Mouse (Mus musculus) kidney, adult 2 months (tissue): ENCODE results near the gene Gfi1b. TPM values are rescaled to one million over a fixed set of nuclear protein-coding genes. Genes with fewer than 3 reads are reported as not detected.

ENCODE experiments used
- DNase-seq: peaks from one replicate; pipeline ENCODE4 v3.0.0; 2021
- H3K27ac ChIP-seq: fragments of 200-500 bp; 2 replicates; pipeline ENCODE4 v1.5.1; 2012; ENCODE audit warnings: low read depth, low read length, control low read depth, inconsistent platforms; ENCODE audit not compliant: insufficient read depth
- H3K27me3 ChIP-seq: fragments of 200-500 bp; replicated peaks from 2 replicates; pipeline ENCODE4 v1.6.1; 2012; ENCODE audit warnings: mild to moderate bottlenecking, moderate library complexity, low read length, inconsistent platforms; ENCODE audit not compliant: control insufficient read depth, insufficient read depth
- H3K36me3 ChIP-seq: fragments of 200-500 bp; 2 replicates; pipeline ENCODE4 v1.6.1; 2012; ENCODE audit warnings: mild to moderate bottlenecking, moderate library complexity, low read length, inconsistent platforms; ENCODE audit not compliant: control insufficient read depth, insufficient read depth
- H3K4me1 ChIP-seq: fragments of 200-500 bp; 2 replicates; pipeline ENCODE4 v1.6.1; 2011; ENCODE audit warnings: low read length; ENCODE audit not compliant: control insufficient read depth, insufficient read depth
- H3K4me3 ChIP-seq: fragments of 200-500 bp; 2 replicates; pipeline ENCODE4 v1.5.1; 2011; ENCODE audit warnings: mild to moderate bottlenecking, low read depth, low read length, control low read depth; ENCODE audit not compliant: insufficient read depth
- CTCF ChIP-seq: fragments of 200-500 bp; conservative IDR thresholded peaks from 2 replicates; pipeline ENCODE4 v1.5.1; 2011; ENCODE audit warnings: low read depth, mild to moderate bottlenecking, control low read depth, low read length, moderate library complexity, mixed read lengths; ENCODE audit not compliant: insufficient read depth, insufficient read length
- POLR2A ChIP-seq: fragments of 200-500 bp; IDR thresholded peaks from one replicate; pipeline ENCODE4 v1.6.1; 2011; ENCODE audit warnings: low read depth, low read length, control low read depth
- WGBS: fragments of 180-500 bp; shearing (Covaris S2); methylation state at CpG from one replicate; pipeline ENCODE4 v1.1.7; 2018; 5-methylcytosine and 5-hydroxymethylcytosine counted together
- polyA plus RNA-seq: library from polyadenylated mRNA; depleted of rRNA; stranded (reverse); fragments of >200 nt; gene quantifications from 2 replicates; pipeline ENCODE4 v1.2.3, GENCODE M21; 2012

Gene Gfi1b
- polyA plus RNA-seq, 1 experiment, result 0.06 TPM

- peak; percentile 42 for DNase-seq
- no peaks in the 10 kb centered on the region for H3K36me3 ChIP-seq
- no peak overlapping the region for H3K27ac ChIP-seq
- H3K4me3 ChIP-seq, result no peak overlapping the region
- 20% methylated on average over 10 of the region's 10 CpGs for WGBS
- H3K27me3 ChIP-seq, result no peaks in the 10 kb centered on the region
- TF ChIP-seq CTCF (peak; percentile 71), POLR2A (no peak)
- peaks cover 11% of the 10 kb centered on the region; the same call in 1 of the 2 replicates for H3K4me1 ChIP-seq
Observed at GRCm38 (mm10) chr2:28622521-28623124, 841 bp upstream of the Gfi1b start.

GRCm38 (mm10) chr2:28621111-28621510 is 671 bp downstream of the Gfi1b start:
- TF ChIP-seq POLR2A (no peak), CTCF (no peak)
- H3K36me3 ChIP-seq, result no peaks in the 10 kb centered on the region
- H3K4me1 ChIP-seq, result peaks cover 11% of the 10 kb centered on the region; the same call in 1 of the 2 replicates
- no peak for DNase-seq
- no peak overlapping the region for H3K27ac ChIP-seq
- WGBS, result 24% methylated on average over 2 of the region's 2 CpGs
- no peaks in the 10 kb centered on the region for H3K27me3 ChIP-seq
- H3K4me3 ChIP-seq, result no peak overlapping the region

- no peak for TF ChIP-seq POLR2A
- no peaks in the 10 kb centered on the region for H3K36me3 ChIP-seq
- WGBS, result 68% methylated on average over 10 of the region's 10 CpGs
Observed at GRCm38 (mm10) chr2:28620522-28620921, 1.3 kb downstream of the Gfi1b start.

GRCm38 (mm10) chr2:28619369-28619768 is 2.4 kb downstream of the Gfi1b start:
- DNase-seq, result no peak
- Histone ChIP-seq H3K4me1 (peaks cover 11% of the 10 kb centered on the region; the same call in 1 of the 2 replicates), H3K27ac (no peak overlapping the region), H3K27me3 (no peaks in the 10 kb centered on the region), H3K36me3 (no peaks in the 10 kb centered on the region), H3K4me3 (no peak overlapping the region)
- TF ChIP-seq POLR2A, result no peak
- no peak for TF ChIP-seq CTCF
- 75% methylated on average over 6 of the region's 6 CpGs for WGBS

More at GRCm38 (mm10) chr2:28620522-28620921, 1.3 kb downstream of the Gfi1b start:
- Histone ChIP-seq H3K27ac (no peak overlapping the region), H3K4me1 (peaks cover 11% of the 10 kb centered on the region; the same call in 1 of the 2 replicates), H3K4me3 (no peak overlapping the region), H3K27me3 (no peaks in the 10 kb centered on the region)
- DNase-seq, result no peak

- Histone ChIP-seq H3K4me3 (no peak overlapping the region), H3K27me3 (no peaks in the 10 kb centered on the region), H3K27ac (no peak overlapping the region), H3K36me3 (no peaks in the 10 kb centered on the region), H3K4me1 (peaks cover 11% of the 10 kb centered on the region; the same call in 1 of the 2 replicates)
- 70% methylated on average over 6 of the region's 6 CpGs for WGBS
- TF ChIP-seq CTCF, result no peak
- no peak for TF ChIP-seq POLR2A
- no peak for DNase-seq
Observed at GRCm38 (mm10) chr2:28618777-28619336, 2.9 kb downstream of the Gfi1b start.

- no peak overlapping the region for H3K27ac ChIP-seq
Observed at GRCm38 (mm10) chr2:28617498-28618486, 4.0 kb downstream of the Gfi1b start.

GRCm38 (mm10) chr2:28616874-28617273 is 4.9 kb downstream of the Gfi1b start:
- no peaks in the 10 kb centered on the region for H3K36me3 ChIP-seq
- H3K4me3 ChIP-seq, result no peak overlapping the region
- H3K27ac ChIP-seq, result no peak overlapping the region
- 88% methylated on average over 9 of the region's 9 CpGs for WGBS
- no peaks in the 10 kb centered on the region for H3K27me3 ChIP-seq
- peaks cover 11% of the 10 kb centered on the region; the same call in 1 of the 2 replicates for H3K4me1 ChIP-seq
- TF ChIP-seq CTCF (no peak), POLR2A (no peak)
- no peak for DNase-seq

More at GRCm38 (mm10) chr2:28617498-28618486, 4.0 kb downstream of the Gfi1b start:
- H3K36me3 ChIP-seq, result no peaks in the 10 kb centered on the region
- 75% methylated on average over 8 of the region's 8 CpGs for WGBS
- no peak for DNase-seq
- no peak for TF ChIP-seq CTCF
- TF ChIP-seq POLR2A, result no peak
- no peak overlapping the region for H3K4me3 ChIP-seq
- peaks cover 11% of the 10 kb centered on the region; the same call in 1 of the 2 replicates for H3K4me1 ChIP-seq
- no peaks in the 10 kb centered on the region for H3K27me3 ChIP-seq
